Mouse (Mus musculus): ENCODE results near the gene Hoxa10. TPM values are rescaled to one million over a fixed set of nuclear protein-coding genes. Genes with fewer than 3 reads are reported as not detected.

The Hoxa10 gene
- polyA plus RNA-seq (2015; fragmentation: Nextera tagmentation; extraction: Ambion mirVana) = 79.0 and 103 TPM in 2 replicates

DNA sequence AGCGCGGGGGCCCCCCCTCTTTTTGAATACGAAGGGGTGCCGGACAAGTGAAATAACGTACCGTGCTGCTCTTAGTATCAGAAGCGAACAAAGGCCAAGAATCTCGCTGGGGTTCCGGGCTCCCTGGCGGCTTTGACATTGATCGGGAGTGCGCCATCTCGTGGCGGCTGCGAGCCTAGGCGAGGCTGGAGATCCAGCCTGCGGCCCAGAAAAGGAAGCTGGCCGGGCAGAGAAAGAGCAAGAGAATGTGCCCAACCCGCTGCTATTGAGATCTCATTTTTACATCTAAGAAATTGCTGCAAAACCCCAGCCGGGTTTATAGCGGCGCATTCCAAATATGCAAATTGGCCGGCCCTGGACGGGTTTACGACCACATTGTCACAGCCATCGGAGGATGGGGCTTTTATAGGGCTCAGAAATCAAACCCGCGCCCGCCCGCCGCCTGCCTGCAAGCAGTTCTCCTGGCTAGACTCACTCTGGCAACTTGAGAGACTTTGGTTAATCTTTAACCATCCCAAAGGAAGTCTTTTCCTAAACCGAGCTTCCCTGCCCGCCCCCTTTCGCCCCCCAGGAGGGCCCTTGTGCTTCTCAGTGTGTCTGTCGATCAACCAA, at the start of gene Hoxa10:
Hoxa10 (minus strand) TSS at position 466 of the 612 bp plus-strand sequence.

DNA sequence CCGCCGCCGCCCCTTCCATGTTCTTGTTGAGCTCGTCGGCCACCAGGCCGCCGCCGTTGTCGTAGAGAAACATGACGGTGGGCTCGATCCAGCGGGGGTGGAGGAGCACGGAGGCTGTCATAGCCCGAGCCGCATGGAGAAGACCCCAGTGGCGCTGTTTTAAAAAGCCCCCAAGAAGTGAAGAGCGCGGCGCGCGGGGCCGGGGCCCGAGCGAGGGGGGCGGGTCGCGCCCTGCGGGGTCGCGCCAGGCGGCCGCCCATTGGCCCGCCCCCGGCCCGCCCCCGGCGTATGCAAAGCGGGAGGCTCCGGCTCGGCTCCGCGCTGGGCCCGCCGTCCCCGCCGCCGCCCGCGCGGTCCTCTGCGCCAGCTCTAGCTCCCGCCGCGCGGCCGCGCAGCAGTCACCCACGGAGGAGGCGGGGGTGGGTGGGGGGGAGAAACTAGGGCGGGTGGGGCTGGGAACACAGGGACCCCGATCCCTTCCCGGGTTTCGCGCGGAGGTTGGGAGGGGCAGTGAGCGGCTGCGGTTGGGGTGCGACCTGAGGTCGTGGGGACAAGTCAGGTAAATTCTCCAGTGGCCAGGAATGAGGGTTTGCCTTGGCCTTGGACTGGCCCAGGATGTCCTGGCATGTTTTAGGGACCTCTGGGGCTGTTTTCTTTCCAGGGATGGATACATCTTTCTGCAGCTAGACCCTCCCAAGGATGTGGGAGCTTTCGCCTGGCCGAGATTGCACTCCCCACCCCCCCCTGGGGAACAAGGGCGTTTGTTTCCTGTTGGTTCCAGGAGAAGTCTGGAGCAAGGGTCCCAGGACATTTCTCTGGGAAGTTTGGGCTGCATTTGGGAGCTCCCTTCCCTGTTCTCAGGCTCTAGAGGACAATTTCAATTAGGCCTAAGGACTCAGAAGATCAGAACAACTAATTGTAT, 20.3 kb upstream of the Hoxa10 start, which contains the start of gene Hoxa13:
Hoxa13 (minus strand) TSS at position 227 of the 922 bp plus-strand sequence.

DNA sequence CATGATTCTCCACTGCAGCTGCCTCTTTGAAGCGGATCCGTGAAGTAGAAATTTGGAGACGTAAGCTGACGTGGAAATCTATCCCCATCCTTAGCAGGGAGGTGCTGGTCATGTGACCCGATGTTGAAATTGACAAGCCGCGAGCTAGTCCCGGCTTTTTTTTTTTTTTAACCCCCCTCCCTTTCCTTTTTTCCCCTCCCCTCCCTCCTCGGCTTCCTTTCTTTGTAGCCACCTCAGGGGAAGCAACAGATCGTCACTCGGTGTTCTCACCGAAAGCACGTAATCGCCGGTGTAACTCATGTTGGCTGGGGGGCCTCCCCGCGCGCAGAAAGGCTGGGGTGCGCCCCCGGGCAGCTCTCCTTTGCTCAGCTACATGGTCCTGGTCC, 5.1 kb upstream of the Hoxa10 start, which contains the start of gene Hoxa11:
Hoxa11 (minus strand) TSS at position 54 of the 386 bp plus-strand sequence.

DNA sequence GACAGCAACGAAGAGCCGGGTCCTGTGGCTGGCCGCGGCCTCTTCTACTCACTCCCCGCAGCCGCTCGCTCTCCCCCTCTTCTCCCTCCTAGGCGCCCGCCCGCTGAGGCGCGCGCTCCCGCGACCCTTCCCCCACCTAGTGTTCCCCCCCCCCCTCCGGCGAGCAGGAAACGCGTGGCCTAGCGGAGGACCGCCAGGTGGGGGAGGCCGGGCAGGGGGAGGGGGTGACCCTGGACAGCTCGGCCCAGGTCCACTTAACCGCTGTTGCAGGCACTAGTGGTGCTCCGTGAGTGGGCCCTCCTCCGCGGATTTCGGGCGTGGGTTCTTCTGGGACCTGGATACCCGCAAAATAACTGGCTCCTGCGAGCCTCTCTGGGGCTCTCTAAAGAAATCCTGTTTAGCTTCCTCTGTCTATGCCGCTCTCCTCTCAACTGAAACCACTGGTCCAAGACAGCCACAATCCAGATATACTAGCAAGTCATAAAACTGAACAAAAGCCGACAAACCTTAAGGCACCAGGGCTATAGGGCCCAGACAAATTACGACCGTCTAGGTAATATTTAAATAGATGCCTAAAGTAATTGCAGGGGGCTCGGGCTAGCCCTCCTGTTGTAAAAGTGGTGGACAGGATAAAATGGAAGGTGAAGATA, 10.0 kb downstream of the Hoxa10 start, which contains the start of gene Hoxa9:
Hoxa9 (minus strand) TSS at position 574 of the 650 bp plus-strand sequence.

DNA sequence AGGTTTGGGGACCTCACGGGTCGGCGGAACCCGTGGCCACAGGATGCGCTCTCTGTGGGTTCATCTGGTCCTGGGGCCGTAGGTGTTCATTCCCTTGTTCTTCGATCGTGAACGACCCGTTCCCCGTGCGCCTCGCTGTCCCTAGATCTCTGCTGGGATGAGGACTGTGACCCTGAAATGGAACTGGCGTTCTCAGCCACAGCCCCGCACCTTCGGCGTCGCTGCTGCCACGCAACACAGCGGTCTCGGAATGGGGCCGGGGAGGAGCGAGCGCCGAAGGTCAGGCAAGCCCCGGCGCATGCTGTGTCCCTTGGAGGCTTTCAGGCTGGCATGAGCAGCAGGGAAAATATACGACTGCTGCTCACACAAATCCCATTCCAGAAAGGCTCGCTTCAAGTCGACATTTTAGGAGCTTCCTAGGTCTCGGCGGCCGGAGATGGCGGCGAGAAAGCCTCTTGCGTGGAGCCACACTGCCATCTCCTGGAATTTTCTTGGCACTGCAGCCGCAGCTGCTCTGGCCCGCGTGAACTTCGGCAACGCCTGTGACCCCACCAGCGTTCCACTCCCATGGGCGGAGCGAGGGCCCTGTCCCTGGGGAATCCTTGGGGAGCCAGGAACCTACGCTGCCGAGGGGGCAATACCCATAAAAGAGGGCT, 19.2 kb downstream of the Hoxa10 start, which contains the start of gene Hoxa7:
Hoxa7 (minus strand) TSS at position 518 of the 656 bp plus-strand sequence.

DNA sequence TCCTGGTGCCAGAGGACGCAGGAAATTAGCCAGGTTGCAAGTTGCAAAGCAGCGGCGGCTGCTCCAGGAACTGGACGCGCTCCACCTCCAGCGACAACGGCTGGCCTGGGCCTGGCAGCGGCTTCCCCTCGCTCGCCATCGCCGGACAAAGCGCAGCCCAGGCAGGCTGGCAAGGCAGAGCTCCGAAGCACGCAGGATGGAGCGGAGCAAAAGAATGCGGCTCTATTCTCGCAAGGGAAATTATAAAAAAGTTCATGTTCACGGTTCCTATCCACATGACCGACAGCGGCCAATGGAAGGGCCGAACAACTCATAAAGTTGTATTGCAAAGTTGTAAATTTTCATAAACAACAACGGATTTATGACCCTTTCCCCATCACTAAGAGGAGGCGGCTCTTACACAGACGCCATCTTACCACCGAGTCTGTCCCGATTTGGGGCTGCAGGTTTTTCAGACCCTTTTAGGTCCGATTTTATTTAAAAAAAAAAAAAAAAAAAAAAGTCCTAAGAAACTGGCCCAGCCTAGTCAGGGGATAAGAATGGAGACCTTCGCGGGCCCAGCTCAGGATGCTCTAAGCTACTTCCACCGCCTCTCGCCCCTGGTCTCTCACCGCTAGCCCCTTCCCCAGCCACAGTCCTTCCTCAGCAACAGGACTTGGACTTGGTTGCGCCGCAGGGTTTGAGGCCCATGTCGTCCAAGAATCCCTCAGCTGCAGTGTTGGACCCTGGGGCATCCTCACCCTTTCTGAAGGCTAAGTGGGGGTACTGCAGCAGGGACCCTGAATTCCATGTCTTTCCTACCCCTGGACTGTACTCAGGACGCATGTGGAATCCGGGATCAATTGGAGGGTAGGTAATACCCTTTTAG, 27.3 kb downstream of the Hoxa10 start, which contains the start of the genes Hoxa3 and Gm28308:
Hoxa3 (minus strand) TSS at position 218 of the 868 bp plus-strand sequence.
Gm28308 (minus strand) TSS at position 221 of the 868 bp plus-strand sequence.

DNA sequence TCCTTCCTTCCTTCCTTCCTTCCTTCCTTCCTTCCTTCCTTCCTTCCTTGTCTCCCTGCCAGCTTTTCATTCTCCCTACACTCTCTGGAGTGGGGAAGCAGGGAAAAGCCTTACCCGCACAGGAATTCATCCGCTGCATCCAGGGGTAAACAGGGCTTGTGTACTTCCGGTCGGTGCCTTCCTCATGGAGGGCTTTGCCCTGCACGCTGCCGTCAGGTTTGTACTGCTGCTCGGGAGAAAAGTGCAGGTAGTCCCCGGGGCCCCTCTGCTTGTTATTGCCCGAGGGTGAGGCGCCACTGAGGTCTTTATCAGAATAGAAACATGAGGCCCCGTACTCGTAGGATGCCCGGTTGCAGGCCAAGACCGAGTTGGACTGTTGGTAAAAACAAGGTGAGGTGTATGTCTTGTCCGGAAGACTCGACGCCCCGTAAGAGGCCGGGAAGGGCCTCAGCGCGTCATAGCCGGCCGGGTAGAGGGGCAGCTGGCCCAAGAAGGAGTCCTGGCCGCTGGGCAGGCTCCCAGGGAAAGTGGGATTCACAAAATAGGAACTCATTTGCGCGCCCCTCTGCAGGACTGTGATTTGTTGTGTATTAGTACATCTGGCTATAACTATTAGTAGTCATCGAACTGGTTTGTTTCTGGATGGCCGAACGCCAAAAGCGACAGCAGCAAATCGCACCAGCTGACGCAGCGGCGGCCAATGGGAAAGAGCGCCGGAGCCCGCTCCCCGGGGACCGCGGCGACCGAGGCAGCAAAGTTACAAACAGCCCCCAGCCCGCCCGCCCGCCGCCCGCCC, 32.4 kb downstream of the Hoxa10 start, which contains the start of gene Hoxa6:
Hoxa6 (minus strand) TSS at position 651 of the 796 bp plus-strand sequence.

DNA sequence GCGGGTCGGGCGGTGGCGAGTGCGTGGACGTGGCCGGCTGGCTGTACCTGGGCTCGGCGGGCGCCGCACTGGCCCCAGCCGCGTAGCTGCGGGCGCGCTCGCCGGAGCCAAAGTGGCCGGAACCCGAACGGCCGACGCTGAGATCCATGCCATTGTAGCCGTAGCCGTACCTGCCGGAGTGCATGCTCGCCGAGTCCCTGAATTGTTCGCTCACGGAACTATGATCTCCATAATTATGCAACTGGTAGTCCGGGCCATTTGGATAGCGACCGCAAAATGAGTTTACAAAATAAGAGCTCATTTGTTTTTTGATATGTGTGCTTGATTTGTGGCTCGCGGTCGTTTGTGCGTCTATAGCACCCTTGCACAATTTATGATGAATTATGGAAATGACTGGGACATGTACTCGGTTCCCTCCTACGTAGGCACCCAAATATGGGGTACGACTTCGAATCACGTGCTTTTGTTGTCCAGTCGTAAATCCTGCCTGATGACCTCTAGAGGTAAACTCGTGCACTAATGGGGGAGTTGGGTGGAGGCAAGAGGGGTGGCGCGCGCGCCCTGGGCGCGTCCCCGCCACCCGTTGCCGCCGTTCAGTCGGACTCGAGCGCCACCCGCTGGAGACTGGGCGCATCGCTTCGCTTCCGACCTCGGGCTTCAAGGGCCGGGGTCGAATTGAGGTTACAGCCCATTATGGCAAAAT, 36.5 kb downstream of the Hoxa10 start, which contains the start of gene Hoxa5:
Hoxa5 (minus strand) TSS at position 538 of the 703 bp plus-strand sequence.

DNA sequence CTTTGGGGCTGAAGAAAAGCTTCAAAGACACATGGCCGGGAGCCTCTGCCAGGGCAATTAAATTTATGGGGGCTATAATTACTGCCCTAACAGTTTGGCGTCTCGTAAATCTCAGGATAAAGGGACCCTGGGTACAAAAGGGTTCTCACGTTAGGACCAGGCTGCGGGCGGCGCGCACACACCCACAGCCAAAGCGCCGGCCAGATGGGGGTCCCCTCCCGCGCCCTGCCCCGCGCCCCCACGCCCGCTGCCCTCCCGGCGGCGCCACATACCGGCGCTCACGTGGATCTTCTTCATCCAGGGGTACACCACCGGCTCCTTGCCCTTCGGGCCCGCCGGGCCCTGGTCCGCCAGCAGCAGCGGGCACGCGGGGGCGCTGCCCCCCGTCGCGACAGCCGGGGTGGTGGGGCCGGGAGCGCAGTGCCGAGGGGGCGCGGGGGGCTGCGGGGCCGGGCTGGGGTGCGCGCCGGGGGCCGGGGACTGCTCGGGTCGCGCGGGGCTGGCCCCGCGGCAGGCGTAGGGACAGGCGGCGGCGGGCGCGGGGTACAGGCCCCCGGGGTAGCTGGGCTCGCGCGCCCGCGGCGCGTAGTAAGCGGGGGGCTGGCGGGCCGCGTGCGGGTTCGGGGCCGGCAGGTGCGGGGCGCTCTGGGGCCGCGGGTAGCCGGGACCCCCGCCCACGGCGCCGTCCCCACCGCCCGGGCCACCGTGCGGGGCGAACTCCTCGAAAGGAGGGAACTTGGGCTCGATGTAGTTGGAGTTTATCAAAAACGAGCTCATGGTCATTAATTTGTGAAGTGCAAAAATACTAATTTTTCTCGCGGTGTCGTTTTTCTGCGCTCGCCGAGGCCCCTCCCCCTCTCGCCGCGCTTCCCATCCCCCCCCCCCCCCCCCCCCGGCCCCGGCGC, 49.5 kb downstream of the Hoxa10 start, which contains the start of gene Hoxa4:
Hoxa4 (minus strand) TSS at position 848 of the 905 bp plus-strand sequence.

MicroRNAs within 50 kb of the gene (microRNA counts, 519-probe panel; counts per million panel counts)
- 4,559 counts per million, percentile 85 among the panel's probes with 10 or more counts for microRNA mmu-miR-196b

Small RNA genes lying within 50 kb of the gene (microRNA-seq; reads per million reads assigned to microRNA genes)
- gene Mir196b = 15,251 reads per million, percentile 96 among the genes with 10 or more reads in this experiment

Other genes starting within 250 kb of the Hoxa10 start
- 18.7 and 25.6 TPM in 2 replicates for gene Skap2, start 228.3 kb downstream of the Hoxa10 start, polyA plus RNA-seq (2015; fragmentation: Nextera tagmentation; extraction: Ambion mirVana)
- 0.11 and 0.60 TPM in 2 replicates for gene Hoxa1, start 82.5 kb downstream of the Hoxa10 start, polyA plus RNA-seq (2015; fragmentation: Nextera tagmentation; extraction: Ambion mirVana)
- 0.30 and 0.31 TPM in 2 replicates for gene Hoxa2, start 76.0 kb downstream of the Hoxa10 start, polyA plus RNA-seq (2015; fragmentation: Nextera tagmentation; extraction: Ambion mirVana)
- 0.08 and 0.13 TPM in 2 replicates for gene 5730596B20Rik, start 63.4 kb downstream of the Hoxa10 start, polyA plus RNA-seq (2015; fragmentation: Nextera tagmentation; extraction: Ambion mirVana)
- gene Hoxa4, start 49.1 kb downstream of the Hoxa10 start, polyA plus RNA-seq (2015; fragmentation: Nextera tagmentation; extraction: Ambion mirVana) = 0.10 and 0.16 TPM in 2 replicates
- 0.40 and 0.49 TPM in 2 replicates for gene Hoxa5, start 36.3 kb downstream of the Hoxa10 start, polyA plus RNA-seq (2015; fragmentation: Nextera tagmentation; extraction: Ambion mirVana)
- gene Hoxa6, start 32.1 kb downstream of the Hoxa10 start, polyA plus RNA-seq (2015; fragmentation: Nextera tagmentation; extraction: Ambion mirVana) = 0.62 TPM in 1 of 2 replicates, not detected in the other
- 0.46 and 0.83 TPM in 2 replicates for gene Hoxa3, start 27.5 kb downstream of the Hoxa10 start, polyA plus RNA-seq (2015; fragmentation: Nextera tagmentation; extraction: Ambion mirVana)
- gene Gm28308, start 27.5 kb downstream of the Hoxa10 start, polyA plus RNA-seq (2015; fragmentation: Nextera tagmentation; extraction: Ambion mirVana) = not detected in 2 replicates
- 9.8 and 10.9 TPM in 2 replicates for gene Hoxa7, start 19.0 kb downstream of the Hoxa10 start, polyA plus RNA-seq (2015; fragmentation: Nextera tagmentation; extraction: Ambion mirVana)
- 15.0 and 17.9 TPM in 2 replicates for gene Hoxa9, start 9.8 kb downstream of the Hoxa10 start, polyA plus RNA-seq (2015; fragmentation: Nextera tagmentation; extraction: Ambion mirVana)
- gene Hoxa11, start 5.0 kb upstream of the Hoxa10 start, polyA plus RNA-seq (2015; fragmentation: Nextera tagmentation; extraction: Ambion mirVana) = 17.8 and 21.0 TPM in 2 replicates
- gene Hoxa13, start 20.0 kb upstream of the Hoxa10 start, polyA plus RNA-seq (2015; fragmentation: Nextera tagmentation; extraction: Ambion mirVana) = 10.5 and 11.7 TPM in 2 replicates
- 1.5 and 2.1 TPM in 2 replicates for gene Evx1, start 72.6 kb upstream of the Hoxa10 start, polyA plus RNA-seq (2015; fragmentation: Nextera tagmentation; extraction: Ambion mirVana)

Measured in urinary bladder, postnatal 0 days (tissue).